Mouse (Mus musculus): ENCODE data around the gene Nme7. TPM values are rescaled to one million over a fixed set of nuclear protein-coding genes. Genes with fewer than 3 reads are reported as not detected.

Gene Nme7
- polyA plus RNA-seq, 1 experiment = 22.0 TPM

DNA sequence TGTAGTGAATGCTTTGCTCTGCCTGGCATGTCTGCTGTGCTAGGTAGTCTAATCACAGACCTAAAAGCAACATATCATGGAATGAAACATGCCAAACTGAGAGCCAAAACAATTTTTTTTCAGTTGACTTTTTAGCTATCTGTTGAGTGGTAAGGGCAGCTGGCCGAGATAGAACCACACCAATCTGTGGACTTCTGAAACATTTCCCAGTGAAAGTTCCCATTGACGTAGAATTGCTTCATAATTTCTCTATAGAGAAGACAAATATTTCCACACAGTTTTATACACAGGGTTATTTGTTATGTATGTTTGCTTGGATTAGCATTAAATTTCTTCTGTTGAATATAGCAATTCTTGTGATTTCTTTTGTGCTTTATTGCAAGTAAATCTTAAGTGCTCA, 65.9 kb downstream of the Nme7 start:
- Histone ChIP-seq H3K27ac (ENCODE audit: insufficient read depth, low read length) (no peak overlapping the region), H3K4me3 (ENCODE audit: insufficient read depth, low read length) (no peak overlapping the region), H3K4me1 (ENCODE audit: control insufficient read depth, insufficient read depth, low read length) (peaks cover 2% of the 10 kb centered on the region; the same call in 1 of the 2 replicates)
- TF ChIP-seq POLR2A (IDR thresholded peaks at IDR 0.05; ENCODE audit: extremely low read depth, insufficient read depth, low read length) (no peak), CTCF (IDR thresholded peaks at IDR 0.05; ENCODE audit: extremely low read depth, insufficient read depth, low read length) (no peak)

DNA sequence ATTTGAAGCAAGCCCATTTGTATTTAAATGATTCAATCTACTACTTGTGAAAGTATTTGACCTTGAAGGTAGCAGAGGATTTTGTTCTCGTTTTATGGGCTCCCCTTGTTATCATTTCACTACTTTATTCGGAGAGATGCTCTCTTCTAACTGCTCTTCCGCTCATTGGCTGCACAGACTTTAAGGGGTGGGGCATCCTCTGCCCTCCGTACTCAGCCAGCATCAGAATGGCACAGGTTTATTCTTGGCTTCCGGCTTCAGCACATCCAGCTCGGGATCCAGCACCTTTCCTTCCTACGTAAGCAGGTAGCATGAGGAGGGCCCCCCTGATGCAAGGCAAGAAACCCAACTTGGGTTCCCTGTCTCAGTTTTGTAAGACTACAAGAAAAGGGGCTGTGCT, 69.1 kb downstream of the Nme7 start:
- peaks cover 2% of the 10 kb centered on the region; the same call in 1 of the 2 replicates for H3K4me1 ChIP-seq (ENCODE audit: control insufficient read depth, insufficient read depth, low read length)
- no peak overlapping the region for H3K27ac ChIP-seq (ENCODE audit: insufficient read depth, low read length)
- TF ChIP-seq POLR2A (IDR thresholded peaks at IDR 0.05; ENCODE audit: extremely low read depth, insufficient read depth, low read length) = no peak
- TF ChIP-seq CTCF (IDR thresholded peaks at IDR 0.05; ENCODE audit: extremely low read depth, insufficient read depth, low read length) = no peak
- H3K4me3 ChIP-seq (ENCODE audit: insufficient read depth, low read length) = no peak overlapping the region

DNA sequence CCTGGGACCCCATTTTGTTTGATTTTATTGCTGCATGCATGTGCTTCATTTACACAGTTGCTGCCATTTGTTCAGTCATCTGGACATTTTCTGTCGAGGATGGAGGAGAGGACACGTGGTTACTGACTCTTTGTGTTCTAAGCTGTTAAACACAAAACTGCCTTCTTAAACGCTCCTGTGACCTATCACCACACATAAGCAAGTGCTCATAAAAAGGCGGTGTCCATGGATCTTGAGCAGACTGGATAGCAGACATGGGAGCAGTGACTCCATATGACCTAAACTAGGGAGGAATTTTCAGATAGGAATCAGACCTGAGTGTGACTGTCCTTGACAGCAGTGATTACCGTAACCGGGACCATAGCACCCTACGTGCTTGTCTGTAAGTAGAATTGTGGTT, 70.1 kb downstream of the Nme7 start:
- H3K4me1 ChIP-seq (ENCODE audit: control insufficient read depth, insufficient read depth, low read length) = peaks cover 2% of the 10 kb centered on the region; the same call in 1 of the 2 replicates

GRCm38 (mm10) chr1:164375626-164376025, 71.7 kb downstream of the Nme7 start:
- no peak for TF ChIP-seq CTCF (IDR thresholded peaks at IDR 0.05; ENCODE audit: extremely low read depth, insufficient read depth, low read length)
- TF ChIP-seq POLR2A (IDR thresholded peaks at IDR 0.05; ENCODE audit: extremely low read depth, insufficient read depth, low read length) = no peak
- Histone ChIP-seq H3K4me1 (ENCODE audit: control insufficient read depth, insufficient read depth, low read length) (peaks cover 2% of the 10 kb centered on the region; the same call in 1 of the 2 replicates), H3K4me3 (ENCODE audit: insufficient read depth, low read length) (no peak overlapping the region), H3K27ac (ENCODE audit: insufficient read depth, low read length) (no peak overlapping the region)

More for the DNA sequence above, 70.1 kb downstream of the Nme7 start:
- TF ChIP-seq CTCF (IDR thresholded peaks at IDR 0.05; ENCODE audit: extremely low read depth, insufficient read depth, low read length) (no peak), POLR2A (IDR thresholded peaks at IDR 0.05; ENCODE audit: extremely low read depth, insufficient read depth, low read length) (no peak)
- H3K4me3 ChIP-seq (ENCODE audit: insufficient read depth, low read length) = no peak overlapping the region
- H3K27ac ChIP-seq (ENCODE audit: insufficient read depth, low read length) = no peak overlapping the region

- Histone ChIP-seq H3K4me1 (ENCODE audit: control insufficient read depth, insufficient read depth, low read length) (peaks cover 2% of the 10 kb centered on the region; the same call in 1 of the 2 replicates), H3K4me3 (ENCODE audit: insufficient read depth, low read length) (no peak overlapping the region), H3K27ac (ENCODE audit: insufficient read depth, low read length) (no peak overlapping the region)
- TF ChIP-seq POLR2A (IDR thresholded peaks at IDR 0.05; ENCODE audit: extremely low read depth, insufficient read depth, low read length) (no peak), CTCF (IDR thresholded peaks at IDR 0.05; ENCODE audit: extremely low read depth, insufficient read depth, low read length) (no peak)
These were observed 73.0 kb downstream of the Nme7 start for GRCm38 (mm10) chr1:164376761-164377487.

- no peak overlapping the region for H3K4me3 ChIP-seq (ENCODE audit: insufficient read depth, low read length)
- H3K4me1 ChIP-seq (ENCODE audit: control insufficient read depth, insufficient read depth, low read length) = no peaks in the 10 kb centered on the region
- TF ChIP-seq POLR2A (IDR thresholded peaks at IDR 0.05; ENCODE audit: extremely low read depth, insufficient read depth, low read length) = no peak
- no peak for TF ChIP-seq CTCF (IDR thresholded peaks at IDR 0.05; ENCODE audit: extremely low read depth, insufficient read depth, low read length)
- no peak overlapping the region for H3K27ac ChIP-seq (ENCODE audit: insufficient read depth, low read length)
These were observed 79.7 kb downstream of the Nme7 start for GRCm38 (mm10) chr1:164383621-164384020.

- TF ChIP-seq POLR2A (IDR thresholded peaks at IDR 0.05; ENCODE audit: extremely low read depth, insufficient read depth, low read length) = no peak
- no peak for TF ChIP-seq CTCF (IDR thresholded peaks at IDR 0.05; ENCODE audit: extremely low read depth, insufficient read depth, low read length)
- Histone ChIP-seq H3K27ac (ENCODE audit: insufficient read depth, low read length) (no peak overlapping the region), H3K4me3 (ENCODE audit: insufficient read depth, low read length) (no peak overlapping the region)
These were observed 80.4 kb downstream of the Nme7 start for GRCm38 (mm10) chr1:164384354-164384753.

DNA sequence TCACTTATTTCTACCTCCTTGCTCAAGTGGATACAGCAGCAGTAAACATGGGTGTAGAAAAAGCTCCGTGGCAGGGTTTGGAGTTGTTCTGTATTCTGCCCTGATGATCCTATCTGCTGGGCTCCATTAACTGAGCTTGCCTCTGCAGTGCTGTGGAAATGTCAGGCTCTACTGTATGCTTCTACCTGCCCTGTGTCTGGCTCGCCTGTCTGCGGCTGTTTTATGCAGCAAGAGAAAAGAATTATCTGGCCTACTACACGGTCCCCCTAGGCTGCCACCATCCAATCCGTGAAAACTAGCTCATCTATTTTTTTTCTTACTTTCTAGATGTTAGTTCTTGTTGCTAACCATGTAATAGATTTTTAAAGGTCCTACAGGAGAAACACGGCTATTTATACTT, 81.1 kb downstream of the Nme7 start:
- Histone ChIP-seq H3K4me1 (ENCODE audit: control insufficient read depth, insufficient read depth, low read length) (no peaks in the 10 kb centered on the region), H3K4me3 (ENCODE audit: insufficient read depth, low read length) (no peak overlapping the region), H3K27ac (ENCODE audit: insufficient read depth, low read length) (no peak overlapping the region)
- TF ChIP-seq CTCF (IDR thresholded peaks at IDR 0.05; ENCODE audit: extremely low read depth, insufficient read depth, low read length) = no peak
- no peak for TF ChIP-seq POLR2A (IDR thresholded peaks at IDR 0.05; ENCODE audit: extremely low read depth, insufficient read depth, low read length)

More at GRCm38 (mm10) chr1:164384354-164384753, 80.4 kb downstream of the Nme7 start:
- H3K4me1 ChIP-seq (ENCODE audit: control insufficient read depth, insufficient read depth, low read length) = no peaks in the 10 kb centered on the region

DNA sequence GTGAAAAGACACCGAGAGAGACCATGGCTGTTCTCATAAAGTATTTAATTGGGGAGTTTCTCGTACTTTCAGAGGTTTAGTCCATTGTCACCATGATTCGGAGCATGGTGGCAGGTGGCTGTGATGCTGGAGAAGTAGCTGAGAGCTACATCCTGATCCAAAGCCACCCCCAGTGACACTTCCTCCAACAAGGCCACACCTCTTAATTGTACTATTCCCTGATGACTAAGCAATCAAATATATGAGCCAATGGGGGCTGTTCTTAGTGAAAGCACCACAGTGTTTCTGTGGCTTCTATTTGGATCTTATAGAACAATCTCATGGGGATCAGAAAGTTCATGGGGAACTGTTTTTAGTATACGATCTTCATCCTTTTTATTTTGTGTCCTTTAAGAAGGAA, 85.8 kb downstream of the Nme7 start:
- no peak for TF ChIP-seq CTCF (IDR thresholded peaks at IDR 0.05; ENCODE audit: extremely low read depth, insufficient read depth, low read length)
- TF ChIP-seq POLR2A (IDR thresholded peaks at IDR 0.05; ENCODE audit: extremely low read depth, insufficient read depth, low read length) = no peak
- no peak overlapping the region for H3K4me3 ChIP-seq (ENCODE audit: insufficient read depth, low read length)
- no peak overlapping the region for H3K27ac ChIP-seq (ENCODE audit: insufficient read depth, low read length)
- H3K4me1 ChIP-seq (ENCODE audit: control insufficient read depth, insufficient read depth, low read length) = peaks cover 4% of the 10 kb centered on the region

DNA sequence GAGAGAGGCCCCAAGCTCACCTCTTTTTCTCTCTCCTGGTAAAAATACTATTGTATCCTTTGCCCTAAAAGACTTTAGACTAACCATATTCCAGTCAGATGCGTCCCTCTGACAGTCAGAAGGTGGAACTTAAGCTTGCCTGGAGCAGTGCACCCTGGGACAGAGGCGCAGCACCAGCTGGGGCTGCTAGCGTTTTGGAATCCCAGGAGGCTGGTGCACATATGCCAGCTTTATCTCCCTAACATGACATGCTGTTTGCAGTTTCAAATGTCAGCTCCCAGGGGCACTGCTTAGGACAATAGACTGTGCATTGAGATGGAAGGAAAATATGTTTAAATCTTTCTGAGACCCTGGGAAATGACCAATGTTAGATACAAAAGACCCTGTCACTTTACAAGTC, 88.3 kb downstream of the Nme7 start:
- no peak overlapping the region for H3K27ac ChIP-seq (ENCODE audit: insufficient read depth, low read length)
- H3K4me3 ChIP-seq (ENCODE audit: insufficient read depth, low read length) = no peak overlapping the region

More for the DNA sequence above, 88.3 kb downstream of the Nme7 start:
- H3K4me1 ChIP-seq (ENCODE audit: control insufficient read depth, insufficient read depth, low read length) = peaks cover 11% of the 10 kb centered on the region
- TF ChIP-seq POLR2A (IDR thresholded peaks at IDR 0.05; ENCODE audit: extremely low read depth, insufficient read depth, low read length) = no peak
- TF ChIP-seq CTCF (IDR thresholded peaks at IDR 0.05; ENCODE audit: extremely low read depth, insufficient read depth, low read length) = no peak
